Mouse (Mus musculus): ENCODE results near the gene Ccdc85c.

Ccdc85c gene

GRCm38 (mm10) chr12:108240401-108240890, 34.8 kb downstream of the Ccdc85c start:
- no peak for DNase-seq (ENCODE audit: low read depth, low spot score)

- peak; percentile 63 for DNase-seq (ENCODE audit: low read depth, low spot score)
Measured at GRCm38 (mm10) chr12:108239441-108239840, 35.8 kb downstream of the Ccdc85c start.

- no peak for DNase-seq (ENCODE audit: low read depth, low spot score)
Measured at GRCm38 (mm10) chr12:108238395-108239035, 36.7 kb downstream of the Ccdc85c start.

GRCm38 (mm10) chr12:108237300-108238006, 37.8 kb downstream of the Ccdc85c start:
- DNase-seq (ENCODE audit: low read depth, low spot score) = no peak

- DNase-seq (ENCODE audit: low read depth, low spot score) = no peak
Measured at GRCm38 (mm10) chr12:108235976-108236555, 39.2 kb downstream of the Ccdc85c start.

GRCm38 (mm10) chr12:108234832-108235602, 40.2 kb downstream of the Ccdc85c start:
- no peak for DNase-seq (ENCODE audit: low read depth, low spot score)

- DNase-seq (ENCODE audit: low read depth, low spot score) = no peak
Measured at GRCm38 (mm10) chr12:108233736-108234135, 41.5 kb downstream of the Ccdc85c start.

GRCm38 (mm10) chr12:108231901-108232300, 43.3 kb downstream of the Ccdc85c start:
- DNase-seq (ENCODE audit: low read depth, low spot score) = no peak

GRCm38 (mm10) chr12:108230821-108231794, 44.1 kb downstream of the Ccdc85c start:
- no peak for DNase-seq (ENCODE audit: low read depth, low spot score)

GRCm38 (mm10) chr12:108230077-108230476, 45.1 kb downstream of the Ccdc85c start:
- DNase-seq (ENCODE audit: low read depth, low spot score) = no peak

GRCm38 (mm10) chr12:108227527-108227926, 47.7 kb downstream of the Ccdc85c start:
- no peak for DNase-seq (ENCODE audit: low read depth, low spot score)

- DNase-seq (ENCODE audit: low read depth, low spot score) = no peak
Measured at GRCm38 (mm10) chr12:108226941-108227340, 48.3 kb downstream of the Ccdc85c start.

- no peak for DNase-seq (ENCODE audit: low read depth, low spot score)
Measured at GRCm38 (mm10) chr12:108226216-108226615, 49.0 kb downstream of the Ccdc85c start.

- no peak for DNase-seq (ENCODE audit: low read depth, low spot score)
Measured at GRCm38 (mm10) chr12:108225781-108226180, 49.4 kb downstream of the Ccdc85c start.

- DNase-seq (ENCODE audit: low read depth, low spot score) = no peak
Measured at GRCm38 (mm10) chr12:108223357-108223756, 51.9 kb downstream of the Ccdc85c start.

GRCm38 (mm10) chr12:108221712-108222111, 53.5 kb downstream of the Ccdc85c start:
- no peak for DNase-seq (ENCODE audit: low read depth, low spot score)

- DNase-seq (ENCODE audit: low read depth, low spot score) = no peak
Measured at GRCm38 (mm10) chr12:108221206-108221605, 54.0 kb downstream of the Ccdc85c start.

GRCm38 (mm10) chr12:108220621-108221020, 54.6 kb downstream of the Ccdc85c start:
- no peak for DNase-seq (ENCODE audit: low read depth, low spot score)

GRCm38 (mm10) chr12:108219825-108220616, 55.2 kb downstream of the Ccdc85c start:
- no peak for DNase-seq (ENCODE audit: low read depth, low spot score)

GRCm38 (mm10) chr12:108219163-108219562, 56.1 kb downstream of the Ccdc85c start:
- no peak for DNase-seq (ENCODE audit: low read depth, low spot score)
